Mouse (Mus musculus): ENCODE measurements around the gene Depp1. TPM values are rescaled to one million over a fixed set of nuclear protein-coding genes. Genes with fewer than 3 reads are reported as not detected.
A peak's percentile ranks its signal among the peaks of the same experiment; 100 is the strongest.
"Not testable (repeated sequence)": the region's sequence is repeated elsewhere in the genome, so short reads cannot be mapped to it uniquely, and the experiment has no call there.

The Depp1 gene
- polyA plus RNA-seq (2015; fragmentation: Nextera tagmentation; extraction: Ambion mirVana) = 8.0 and 9.2 TPM in 2 replicates

DNA sequence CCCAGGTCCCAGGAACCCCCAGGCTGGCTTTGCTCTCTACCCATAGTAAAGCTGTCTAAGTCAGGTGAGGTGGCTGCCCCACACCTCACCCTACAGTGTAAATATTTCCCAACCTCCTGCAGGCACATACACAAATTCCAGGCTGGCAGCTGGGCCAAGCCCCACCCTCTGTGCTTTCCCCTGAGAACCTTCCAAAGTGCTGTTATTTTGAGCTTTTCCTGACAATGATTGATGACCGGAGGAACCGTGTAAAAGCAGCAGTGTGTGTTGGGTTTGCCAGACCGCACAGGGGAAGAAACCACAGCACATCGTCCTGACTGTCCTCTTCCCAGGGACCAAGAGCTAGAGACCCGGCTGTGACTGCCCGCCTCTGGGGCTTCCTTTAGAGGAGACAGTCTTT, at the start of gene Depp1:
TSS of gene Depp1 (plus strand) at position 204 of the 400 bp plus-strand sequence.
- ATAC-seq (ENCODE audit: low FRiP score) = no peak
- Histone ChIP-seq H3K27ac (no peak within 1 kb of the TSS), H3K27me3 (no peaks in the 10 kb centered on the region), H3K36me3 (0 out of 2 replicates have a peak, but pooled peaks cover 14% of the 10 kb centered on the region), H3K4me3 (no peak within 1 kb of the TSS), H3K9ac (0 out of 2 replicates have a peak within 1 kb of the TSS, but pooled peaks have one; percentile 39), H3K4me1 (replicated peaks) (peaks cover 14% of the 10 kb centered on the region), H3K4me2 (no peak within 1 kb of the TSS), H3K9me3 (no peaks in the 10 kb centered on the region)
- WGBS = 44% methylated on average over 6 of the region's 6 CpGs

DNA sequence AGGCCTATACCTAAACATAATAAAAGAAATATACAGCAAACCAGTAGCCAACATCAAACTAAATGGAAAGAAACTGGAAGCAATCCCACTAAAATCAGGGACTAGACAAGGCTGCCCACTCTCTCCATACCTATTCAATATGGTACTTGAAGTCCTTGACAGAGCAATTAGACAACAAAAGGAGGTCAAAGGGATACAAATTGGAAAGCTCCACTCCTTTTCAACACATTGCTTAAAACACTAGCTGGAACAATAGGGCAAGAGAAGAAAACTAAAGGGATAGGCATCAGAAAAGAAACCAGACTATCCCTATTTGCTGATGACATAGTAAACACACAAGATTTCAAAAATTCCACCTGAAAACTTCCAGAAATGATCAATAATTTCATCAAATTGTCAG, 49.4 kb upstream of the Depp1 start:
- ATAC-seq (ENCODE audit: low FRiP score); H3K36me3 ChIP-seq; H3K27ac ChIP-seq; H3K9me3 ChIP-seq; H3K27me3 ChIP-seq; H3K4me1 ChIP-seq (replicated peaks); H3K4me2 ChIP-seq; H3K9ac ChIP-seq; H3K4me3 ChIP-seq: not testable (repeated sequence)

DNA sequence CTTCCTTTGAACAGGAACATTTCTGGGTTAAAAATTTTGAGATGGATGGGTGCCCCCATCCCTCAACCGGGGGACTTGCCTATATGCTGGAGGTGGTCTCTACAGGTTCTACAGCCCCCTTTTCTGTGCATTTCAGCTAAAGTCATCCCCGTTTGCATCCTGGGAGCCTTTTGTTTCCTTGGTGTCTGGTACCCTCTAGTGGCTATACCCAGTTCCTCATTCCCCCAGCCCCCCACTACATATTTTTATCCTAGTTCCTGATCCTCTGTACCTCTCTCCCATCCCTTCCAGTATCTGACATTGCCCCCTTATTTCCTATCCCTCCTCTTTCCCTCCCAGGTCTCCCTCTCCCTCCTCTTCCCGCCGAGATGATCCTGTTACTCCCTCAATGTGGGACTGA, 43.2 kb upstream of the Depp1 start:
- ATAC-seq (ENCODE audit: low FRiP score) = no peak
- no peaks in the 10 kb centered on the region for H3K36me3 ChIP-seq
- no peaks in the 10 kb centered on the region for H3K9me3 ChIP-seq
- H3K4me2 ChIP-seq = no peak overlapping the region
- H3K4me1 ChIP-seq (replicated peaks) = no peaks in the 10 kb centered on the region
- H3K27ac ChIP-seq = no peak overlapping the region
- no peaks in the 10 kb centered on the region for H3K27me3 ChIP-seq
- 49% methylated on average over 4 of the region's 4 CpGs for WGBS
- no peak overlapping the region for H3K4me3 ChIP-seq
- no peak overlapping the region for H3K9ac ChIP-seq

DNA sequence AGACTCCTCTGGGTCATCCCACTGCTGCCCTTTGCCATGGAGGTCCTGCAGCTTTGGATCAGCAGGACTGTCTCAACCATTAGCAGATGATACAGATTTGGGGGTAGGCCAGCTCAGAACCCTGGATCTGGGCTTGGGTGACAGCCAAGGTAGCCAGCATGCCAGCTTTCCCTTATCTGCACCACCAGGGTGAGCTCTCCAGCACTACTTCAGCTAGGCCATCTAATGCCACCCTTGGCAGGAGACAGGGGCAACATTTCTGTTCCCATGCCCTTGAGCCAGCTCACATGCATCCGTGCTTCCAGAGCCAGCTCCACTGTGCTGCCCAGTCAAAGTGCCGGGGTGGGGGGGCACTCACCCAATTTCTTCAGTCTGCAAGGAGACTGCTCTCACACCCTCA, 34.7 kb upstream of the Depp1 start:
- Histone ChIP-seq H3K9me3 (no peaks in the 10 kb centered on the region), H3K4me3 (no peak overlapping the region), H3K4me1 (replicated peaks) (no peaks in the 10 kb centered on the region), H3K36me3 (no peaks in the 10 kb centered on the region), H3K27ac (no peak overlapping the region), H3K9ac (no peak overlapping the region), H3K27me3 (no peaks in the 10 kb centered on the region), H3K4me2 (no peak overlapping the region)
- WGBS = 90% methylated on average over 2 of the region's 2 CpGs
- ATAC-seq (ENCODE audit: low FRiP score) = no peak

DNA sequence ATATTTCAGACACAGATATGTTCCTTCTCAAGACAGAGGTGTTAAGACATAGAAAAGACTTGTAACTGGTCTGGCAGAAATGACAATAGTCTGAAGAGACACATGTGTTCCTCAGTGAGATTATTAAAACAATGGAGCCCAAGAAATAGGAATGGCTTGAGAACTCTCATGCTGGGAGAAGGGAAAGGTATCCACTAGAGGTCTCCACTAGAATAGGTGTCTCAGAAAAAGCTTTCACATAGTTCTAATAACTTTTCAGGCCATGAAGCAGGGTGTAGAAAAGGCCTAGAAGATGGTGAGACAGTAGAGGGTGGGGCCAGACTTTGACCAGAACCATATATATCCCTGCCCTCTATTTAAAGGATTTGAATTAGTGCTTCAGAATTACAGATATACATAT, 32.3 kb upstream of the Depp1 start:
- Histone ChIP-seq H3K36me3 (no peaks in the 10 kb centered on the region), H3K27ac (no peak overlapping the region), H3K4me1 (replicated peaks) (no peaks in the 10 kb centered on the region), H3K27me3 (no peaks in the 10 kb centered on the region), H3K9ac (no peak overlapping the region), H3K4me3 (no peak overlapping the region), H3K4me2 (no peak overlapping the region), H3K9me3 (no peaks in the 10 kb centered on the region)
- ATAC-seq (ENCODE audit: low FRiP score) = no peak

DNA sequence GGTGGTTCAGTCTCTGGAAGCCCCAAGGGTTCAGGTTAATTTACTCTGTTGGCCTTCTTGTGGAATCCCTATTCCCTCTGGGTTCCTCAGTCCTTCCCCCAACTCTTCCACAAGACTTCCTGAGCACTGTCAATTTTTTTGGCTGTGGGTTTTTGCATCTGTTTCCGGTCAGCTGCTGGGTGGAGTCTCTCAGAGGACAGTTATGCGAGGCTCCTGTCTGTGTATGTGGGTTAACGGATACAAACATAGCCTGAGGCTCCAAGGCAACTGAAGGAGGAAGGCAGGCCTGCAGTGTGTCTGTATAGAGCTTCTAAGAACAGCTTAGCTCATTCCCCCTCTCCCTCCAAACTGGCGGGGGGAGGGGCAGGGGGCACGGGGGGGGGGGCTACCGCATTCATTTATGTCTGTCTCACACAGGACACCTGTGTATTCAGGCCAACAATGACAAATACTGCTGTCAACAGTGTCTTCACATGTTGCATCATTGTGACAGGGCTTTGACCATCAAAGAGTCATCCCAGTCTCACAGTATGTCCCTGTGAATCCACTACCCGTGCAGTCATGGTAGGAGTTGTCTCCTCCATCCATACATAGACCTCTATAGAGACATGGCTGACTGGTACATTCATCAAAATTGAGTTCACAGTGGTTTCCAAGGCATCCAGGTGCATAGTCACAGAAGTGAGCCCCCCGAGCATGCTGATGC, 28.9 kb upstream of the Depp1 start:
- no peaks in the 10 kb centered on the region for H3K27me3 ChIP-seq
- H3K4me3 ChIP-seq = no peak overlapping the region
- H3K4me1 ChIP-seq (replicated peaks) = peaks cover 11% of the 10 kb centered on the region
- no peak for ATAC-seq (ENCODE audit: low FRiP score)
- H3K4me2 ChIP-seq = no peak overlapping the region
- 67% methylated on average over 8 of the region's 8 CpGs for WGBS
- H3K9ac ChIP-seq = no peak overlapping the region
- no peaks in the 10 kb centered on the region for H3K9me3 ChIP-seq
- H3K27ac ChIP-seq = no peak overlapping the region
- H3K36me3 ChIP-seq = peaks cover 15% of the 10 kb centered on the region

DNA sequence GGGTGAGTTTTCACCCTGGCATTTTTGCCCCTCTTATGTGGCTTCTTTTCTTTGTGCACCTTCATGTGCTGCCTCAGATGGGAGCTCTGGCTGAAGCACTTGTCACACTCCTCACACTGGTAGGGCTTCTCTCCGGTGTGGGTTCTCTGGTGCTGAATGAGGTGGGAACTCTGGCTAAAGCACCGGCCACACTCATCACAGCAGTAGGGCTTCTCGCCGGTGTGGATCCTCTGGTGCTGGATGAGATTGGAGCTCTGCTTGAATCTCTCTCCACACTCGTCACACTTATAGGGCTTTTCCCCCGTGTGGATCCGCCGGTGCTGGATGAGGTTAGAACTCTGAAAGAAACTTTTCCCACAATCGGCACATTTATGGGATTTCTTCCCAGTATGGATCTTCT, 24.0 kb upstream of the Depp1 start:
- H3K4me3 ChIP-seq; ATAC-seq (ENCODE audit: low FRiP score); H3K9me3 ChIP-seq; H3K4me2 ChIP-seq; H3K27me3 ChIP-seq; H3K9ac ChIP-seq; H3K27ac ChIP-seq: not testable (repeated sequence)
- Histone ChIP-seq H3K4me1 (replicated peaks) (peaks cover 32% of the 10 kb centered on the region), H3K36me3 (peaks cover 20% of the 10 kb centered on the region)
- 95% methylated on average over 9 of the region's 9 CpGs for WGBS

DNA sequence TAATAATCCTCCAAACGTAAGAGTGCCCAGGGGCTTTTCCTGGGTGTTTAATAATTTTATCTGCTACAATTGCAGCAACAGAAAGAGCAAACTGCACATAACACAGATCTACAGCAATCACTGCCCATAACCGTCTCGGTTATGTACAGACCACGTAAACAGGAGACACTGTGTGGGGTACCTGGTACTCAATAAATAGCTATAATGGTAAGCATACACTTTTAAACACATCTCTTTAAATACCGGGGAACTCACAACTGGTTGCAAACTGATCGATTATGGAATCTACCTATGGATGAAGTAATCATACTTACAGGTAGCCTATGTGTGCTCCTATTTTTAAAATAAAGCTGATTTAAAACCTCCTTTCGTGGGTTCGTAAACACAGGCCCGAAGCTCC, 22.3 kb upstream of the Depp1 start:
- 16% methylated on average over 9 of the region's 9 CpGs for WGBS
- H3K4me3 ChIP-seq = peak overlapping the region; percentile 84
- no peak for ATAC-seq (ENCODE audit: low FRiP score)

DNA sequence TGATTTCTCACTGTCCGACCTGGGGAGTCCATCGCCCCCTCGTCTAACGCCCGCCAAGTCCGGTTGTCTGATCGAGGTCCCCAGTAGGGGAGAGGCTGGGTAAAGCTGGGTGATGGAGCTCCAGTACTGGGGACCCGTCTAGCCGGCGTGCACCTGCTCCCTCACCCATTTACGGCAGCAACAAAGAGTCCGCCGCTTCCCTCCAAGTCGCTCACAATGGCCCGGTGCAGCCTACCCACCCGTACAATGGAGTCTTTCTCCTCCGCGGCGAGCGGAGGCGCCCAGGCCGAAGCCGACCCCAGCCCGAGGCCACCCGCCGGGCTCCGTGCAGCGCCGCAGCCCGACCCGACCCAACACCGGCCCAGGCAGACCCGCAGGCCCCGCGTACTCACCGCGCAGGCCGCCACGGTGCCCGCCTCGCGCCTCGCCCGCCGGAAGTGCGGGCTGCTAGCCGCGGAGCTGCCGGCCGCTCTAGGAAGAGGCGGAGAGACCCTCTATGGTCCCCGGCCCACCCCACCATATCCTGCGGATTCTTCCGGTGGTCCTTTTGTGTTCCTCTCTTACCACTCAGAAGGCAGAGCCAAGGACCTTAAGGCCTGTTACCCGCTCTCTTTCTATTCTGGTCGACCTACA, 21.8 kb upstream of the Depp1 start, which contains the start of gene Zfp422:
TSS of gene Zfp422 (minus strand) at position 461 of the 633 bp plus-strand sequence.
- no peaks in the 10 kb centered on the region for H3K27me3 ChIP-seq
- peak within 1 kb of the TSS; percentile 97 for H3K27ac ChIP-seq
- H3K4me2 ChIP-seq = peak within 1 kb of the TSS; percentile 73
- H3K36me3 ChIP-seq = peaks cover 20% of the 10 kb centered on the region
- WGBS = under 1% methylated on average over 47 of the region's 56 CpGs
- H3K4me3 ChIP-seq = peak within 1 kb of the TSS; percentile 84
- no peaks in the 10 kb centered on the region for H3K9me3 ChIP-seq
- H3K4me1 ChIP-seq (replicated peaks) = peaks cover 32% of the 10 kb centered on the region
- ATAC-seq (ENCODE audit: low FRiP score) = peak; percentile 97
- H3K9ac ChIP-seq = peak within 1 kb of the TSS; percentile 99

More for the DNA sequence above, 22.3 kb upstream of the Depp1 start:
- H3K36me3 ChIP-seq = peaks cover 20% of the 10 kb centered on the region
- peaks cover 32% of the 10 kb centered on the region for H3K4me1 ChIP-seq (replicated peaks)
- no peaks in the 10 kb centered on the region for H3K9me3 ChIP-seq
- H3K27ac ChIP-seq = peak overlapping the region; percentile 97
- H3K4me2 ChIP-seq = peak overlapping the region; percentile 73
- no peaks in the 10 kb centered on the region for H3K27me3 ChIP-seq
- H3K9ac ChIP-seq = peak overlapping the region; percentile 99

DNA sequence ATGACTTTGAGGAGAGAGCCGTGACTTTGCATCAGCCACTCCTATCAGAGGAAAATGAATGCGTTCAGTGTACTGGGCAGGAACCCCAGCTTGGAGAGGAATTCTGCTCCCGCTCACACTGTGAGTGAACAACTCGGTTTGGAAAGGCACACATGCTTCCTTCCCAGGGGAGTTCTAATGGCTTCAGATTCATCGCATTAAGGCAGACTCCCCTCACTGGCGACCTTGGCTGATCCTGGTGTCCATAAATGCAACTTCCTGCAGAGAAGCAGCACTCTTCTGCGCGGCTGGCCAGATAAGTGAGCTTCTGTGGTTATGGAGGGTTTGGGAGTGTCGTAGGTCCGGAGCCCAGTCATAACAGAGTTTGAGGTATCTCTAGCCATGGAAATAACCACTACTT, 20.6 kb upstream of the Depp1 start:
- Histone ChIP-seq H3K9ac (no peak overlapping the region), H3K36me3 (peaks cover 17% of the 10 kb centered on the region), H3K27me3 (no peaks in the 10 kb centered on the region), H3K4me1 (replicated peaks) (peaks cover 32% of the 10 kb centered on the region), H3K9me3 (no peaks in the 10 kb centered on the region), H3K27ac (peak overlapping the region; percentile 97), H3K4me2 (no peak overlapping the region), H3K4me3 (no peak overlapping the region)
- 75% methylated on average over 10 of the region's 10 CpGs for WGBS
- no peak for ATAC-seq (ENCODE audit: low FRiP score)

DNA sequence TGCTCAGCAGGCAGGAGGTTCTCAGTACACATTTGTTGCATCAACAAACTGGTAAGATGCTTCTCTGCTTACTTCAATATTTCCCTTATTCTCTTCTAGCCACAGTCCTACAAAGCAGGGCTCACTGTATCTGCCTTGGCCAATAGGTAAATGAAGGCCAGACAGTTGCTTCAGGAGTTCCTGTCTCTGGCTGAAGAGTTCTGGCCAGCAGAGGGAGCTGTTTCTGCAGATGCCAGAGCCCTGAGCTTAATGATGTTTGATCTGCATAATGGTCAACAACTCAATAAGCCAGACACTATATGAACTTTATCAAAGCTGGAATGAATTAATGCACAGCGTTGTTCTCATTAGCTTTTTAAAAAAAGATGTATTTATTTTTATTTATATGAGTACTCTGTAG, 18.3 kb upstream of the Depp1 start:
- Histone ChIP-seq H3K9me3 (no peaks in the 10 kb centered on the region), H3K27me3 (no peaks in the 10 kb centered on the region), H3K36me3 (0 out of 2 replicates have a peak, but pooled peaks cover 9% of the 10 kb centered on the region), H3K4me2 (no peak overlapping the region), H3K27ac (no peak overlapping the region), H3K4me3 (no peak overlapping the region), H3K4me1 (replicated peaks) (peaks cover 16% of the 10 kb centered on the region), H3K9ac (no peak overlapping the region)
- 51% methylated on average over 1 of the region's 1 CpGs for WGBS
- ATAC-seq (ENCODE audit: low FRiP score) = no peak

DNA sequence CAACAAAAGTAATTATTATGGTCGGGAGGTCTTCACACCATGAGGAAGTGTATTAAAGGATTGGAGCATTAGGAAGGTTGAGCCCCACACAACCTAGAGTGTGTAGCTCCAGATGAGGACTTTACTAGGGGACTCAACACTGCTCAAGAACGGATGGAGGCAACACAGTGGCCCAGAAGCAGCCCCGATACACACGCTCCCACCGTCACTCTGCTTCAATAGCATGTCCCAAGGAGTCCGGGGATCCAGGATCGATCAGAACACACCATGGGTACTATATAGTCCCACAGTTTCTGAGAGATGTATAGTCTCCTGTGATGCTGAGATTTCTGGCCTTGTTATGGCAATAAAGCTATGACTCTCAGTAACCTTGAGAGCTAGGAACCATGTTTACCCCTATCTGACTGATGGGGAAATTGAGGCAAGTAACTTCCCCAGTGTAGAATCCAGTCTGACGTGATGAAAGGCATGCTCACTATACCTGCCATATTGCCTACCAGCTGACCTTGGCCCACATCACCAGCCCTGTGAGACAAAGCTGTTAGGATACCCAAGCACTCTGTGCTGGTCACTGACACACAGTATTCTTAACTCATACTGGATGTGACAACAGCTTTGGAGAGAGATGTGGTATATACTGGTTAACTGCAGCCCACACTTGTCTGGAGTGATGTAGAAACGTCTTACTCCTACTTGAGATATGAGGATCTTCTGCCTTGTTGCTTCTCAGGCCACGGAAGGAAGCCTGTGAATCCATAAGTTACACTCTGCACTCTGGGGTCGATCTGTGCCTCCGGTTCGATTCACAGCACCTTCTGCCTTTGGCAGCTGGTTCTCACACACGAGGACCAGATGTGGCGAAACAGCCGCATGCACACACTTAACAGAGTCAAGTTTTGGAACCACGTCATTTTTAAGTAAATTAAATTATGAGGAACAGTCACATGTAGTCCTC, 16.4 kb upstream of the Depp1 start:
- Histone ChIP-seq H3K9me3 (no peaks in the 10 kb centered on the region), H3K27ac (no peak overlapping the region), H3K9ac (no peak overlapping the region), H3K4me3 (no peak overlapping the region), H3K27me3 (no peaks in the 10 kb centered on the region), H3K4me2 (no peak overlapping the region), H3K4me1 (replicated peaks) (peaks cover 11% of the 10 kb centered on the region), H3K36me3 (peaks cover 19% of the 10 kb centered on the region; the same call in 1 of the 2 replicates)
- ATAC-seq (ENCODE audit: low FRiP score) = no peak
- 93% methylated on average over 17 of the region's 17 CpGs for WGBS

All from hindbrain, embryonic 13.5 days (tissue).